Mouse (Mus musculus) heart, embryonic 11.5 days (tissue): ENCODE measurements at regions not wholly inside any gene's neighbourhood (a gene's known extent, or its start where the extent isn't known, plus 50 kb on each side); places are given as distances from the start of the nearest gene placed in this dataset. TPM values are rescaled to one million over a fixed set of nuclear protein-coding genes. Genes with fewer than 3 reads are reported as not detected.

Experiments
- microRNA-seq: library from miRNA; unstranded; fragments of <30 nt; microRNA quantifications from one replicate; pipeline ENCODE4, GENCODE M21; 2016; ENCODE audit warnings: borderline number of aligned reads

Small RNA genes in the stretch of these regions (microRNA-seq; reads per million reads assigned to microRNA genes)
- not detected for gene Gm25306
